Mouse (Mus musculus): ENCODE results near the gene Car10. TPM values are rescaled to one million over a fixed set of nuclear protein-coding genes. Genes with fewer than 3 reads are reported as not detected.

Car10 gene
- polyA plus RNA-seq, 1 experiment from 2014 or later = 0.12 TPM

- ATAC-seq (ENCODE audit: low FRiP score, low TSS enrichment) = no peak
- H3K4me3 ChIP-seq (ENCODE audit: low read length) = no peak overlapping the region
- H3K4me1 ChIP-seq (ENCODE audit: control insufficient read depth, insufficient read depth, low read length) = no peaks in the 10 kb centered on the region
- no peaks in the 10 kb centered on the region for H3K27me3 ChIP-seq (ENCODE audit: control insufficient read depth, insufficient read depth, low read length)
- no peak overlapping the region for H3K9ac ChIP-seq (ENCODE audit: low read depth, low read length)
- no peaks in the 10 kb centered on the region for H3K9me3 ChIP-seq (ENCODE audit: control insufficient read depth, low read length)
- H3K36me3 ChIP-seq (ENCODE audit: control insufficient read depth, insufficient read depth, low read length) = no peaks in the 10 kb centered on the region
- H3K27ac ChIP-seq (ENCODE audit: low read depth, low read length) = no peak overlapping the region
- no peak overlapping the region for H3K4me2 ChIP-seq (replicated peaks; ENCODE audit: low read depth, low read length)
Observed at GRCm38 (mm10) chr11:93614851-93615250, 517.0 kb downstream of the Car10 start.

- Histone ChIP-seq H3K4me3 (ENCODE audit: low read length) (no peak overlapping the region), H3K27ac (ENCODE audit: low read depth, low read length) (no peak overlapping the region), H3K36me3 (ENCODE audit: control insufficient read depth, insufficient read depth, low read length) (no peaks in the 10 kb centered on the region), H3K27me3 (ENCODE audit: control insufficient read depth, insufficient read depth, low read length) (no peaks in the 10 kb centered on the region), H3K4me1 (ENCODE audit: control insufficient read depth, insufficient read depth, low read length) (no peaks in the 10 kb centered on the region), H3K4me2 (replicated peaks; ENCODE audit: low read depth, low read length) (no peak overlapping the region), H3K9me3 (ENCODE audit: control insufficient read depth, low read length) (no peaks in the 10 kb centered on the region), H3K9ac (ENCODE audit: low read depth, low read length) (no peak overlapping the region)
- ATAC-seq (ENCODE audit: low FRiP score, low TSS enrichment) = no peak
- 87% methylated on average over 5 of the region's 5 CpGs for WGBS
Observed at GRCm38 (mm10) chr11:93623605-93624004, 525.8 kb downstream of the Car10 start.

- H3K27me3 ChIP-seq (ENCODE audit: control insufficient read depth, insufficient read depth, low read length) = no peaks in the 10 kb centered on the region
- H3K36me3 ChIP-seq (ENCODE audit: control insufficient read depth, insufficient read depth, low read length) = no peaks in the 10 kb centered on the region
- no peak overlapping the region for H3K4me3 ChIP-seq (ENCODE audit: low read length)
- no peak overlapping the region for H3K27ac ChIP-seq (ENCODE audit: low read depth, low read length)
- H3K4me2 ChIP-seq (replicated peaks; ENCODE audit: low read depth, low read length) = no peak overlapping the region
- H3K9ac ChIP-seq (ENCODE audit: low read depth, low read length) = no peak overlapping the region
- WGBS = 79% methylated on average over 3 of the region's 3 CpGs
- no peaks in the 10 kb centered on the region for H3K9me3 ChIP-seq (ENCODE audit: control insufficient read depth, low read length)
- no peaks in the 10 kb centered on the region for H3K4me1 ChIP-seq (ENCODE audit: control insufficient read depth, insufficient read depth, low read length)
- ATAC-seq (ENCODE audit: low FRiP score, low TSS enrichment) = no peak
Observed at GRCm38 (mm10) chr11:93639410-93639809, 541.6 kb downstream of the Car10 start.

GRCm38 (mm10) chr11:93640954-93641353 lies 543.1 kb downstream of the Car10 start:
- no peak for ATAC-seq (ENCODE audit: low FRiP score, low TSS enrichment)
- Histone ChIP-seq H3K4me2 (replicated peaks; ENCODE audit: low read depth, low read length) (no peak overlapping the region), H3K27me3 (ENCODE audit: control insufficient read depth, insufficient read depth, low read length) (no peaks in the 10 kb centered on the region), H3K27ac (ENCODE audit: low read depth, low read length) (no peak overlapping the region), H3K36me3 (ENCODE audit: control insufficient read depth, insufficient read depth, low read length) (no peaks in the 10 kb centered on the region), H3K9me3 (ENCODE audit: control insufficient read depth, low read length) (no peaks in the 10 kb centered on the region), H3K9ac (ENCODE audit: low read depth, low read length) (no peak overlapping the region), H3K4me1 (ENCODE audit: control insufficient read depth, insufficient read depth, low read length) (no peaks in the 10 kb centered on the region), H3K4me3 (ENCODE audit: low read length) (no peak overlapping the region)
- WGBS = 83% methylated on average over 5 of the region's 5 CpGs

- Histone ChIP-seq H3K9ac (ENCODE audit: low read depth, low read length) (no peak overlapping the region), H3K4me1 (ENCODE audit: control insufficient read depth, insufficient read depth, low read length) (no peaks in the 10 kb centered on the region), H3K4me2 (replicated peaks; ENCODE audit: low read depth, low read length) (no peak overlapping the region), H3K9me3 (ENCODE audit: control insufficient read depth, low read length) (no peaks in the 10 kb centered on the region), H3K27ac (ENCODE audit: low read depth, low read length) (no peak overlapping the region), H3K4me3 (ENCODE audit: low read length) (no peak overlapping the region), H3K27me3 (ENCODE audit: control insufficient read depth, insufficient read depth, low read length) (no peaks in the 10 kb centered on the region), H3K36me3 (ENCODE audit: control insufficient read depth, insufficient read depth, low read length) (no peaks in the 10 kb centered on the region)
- ATAC-seq (ENCODE audit: low FRiP score, low TSS enrichment) = no peak
- WGBS = 94% methylated on average over 1 of the region's 1 CpGs
Observed at GRCm38 (mm10) chr11:93642331-93642730, 544.5 kb downstream of the Car10 start.

GRCm38 (mm10) chr11:93643006-93643405 lies 545.2 kb downstream of the Car10 start:
- Histone ChIP-seq H3K9ac (ENCODE audit: low read depth, low read length) (no peak overlapping the region), H3K9me3 (ENCODE audit: control insufficient read depth, low read length) (no peaks in the 10 kb centered on the region), H3K4me2 (replicated peaks; ENCODE audit: low read depth, low read length) (no peak overlapping the region), H3K4me3 (ENCODE audit: low read length) (no peak overlapping the region), H3K27me3 (ENCODE audit: control insufficient read depth, insufficient read depth, low read length) (no peaks in the 10 kb centered on the region), H3K36me3 (ENCODE audit: control insufficient read depth, insufficient read depth, low read length) (no peaks in the 10 kb centered on the region), H3K4me1 (ENCODE audit: control insufficient read depth, insufficient read depth, low read length) (no peaks in the 10 kb centered on the region), H3K27ac (ENCODE audit: low read depth, low read length) (no peak overlapping the region)
- 88% methylated on average over 4 of the region's 4 CpGs for WGBS
- ATAC-seq (ENCODE audit: low FRiP score, low TSS enrichment) = no peak

- ATAC-seq (ENCODE audit: low FRiP score, low TSS enrichment) = no peak
- no peaks in the 10 kb centered on the region for H3K9me3 ChIP-seq (ENCODE audit: control insufficient read depth, low read length)
- no peaks in the 10 kb centered on the region for H3K27me3 ChIP-seq (ENCODE audit: control insufficient read depth, insufficient read depth, low read length)
- no peak overlapping the region for H3K9ac ChIP-seq (ENCODE audit: low read depth, low read length)
- WGBS = 95% methylated on average over 9 of the region's 9 CpGs
- H3K4me2 ChIP-seq (replicated peaks; ENCODE audit: low read depth, low read length) = no peak overlapping the region
- H3K27ac ChIP-seq (ENCODE audit: low read depth, low read length) = no peak overlapping the region
- no peaks in the 10 kb centered on the region for H3K36me3 ChIP-seq (ENCODE audit: control insufficient read depth, insufficient read depth, low read length)
- no peaks in the 10 kb centered on the region for H3K4me1 ChIP-seq (ENCODE audit: control insufficient read depth, insufficient read depth, low read length)
- H3K4me3 ChIP-seq (ENCODE audit: low read length) = no peak overlapping the region
Observed at GRCm38 (mm10) chr11:93643436-93643835, 545.6 kb downstream of the Car10 start.

GRCm38 (mm10) chr11:93646216-93646615 lies 548.4 kb downstream of the Car10 start:
- Histone ChIP-seq H3K27me3 (ENCODE audit: control insufficient read depth, insufficient read depth, low read length) (no peaks in the 10 kb centered on the region), H3K9ac (ENCODE audit: low read depth, low read length) (no peak overlapping the region), H3K4me2 (replicated peaks; ENCODE audit: low read depth, low read length) (no peak overlapping the region), H3K36me3 (ENCODE audit: control insufficient read depth, insufficient read depth, low read length) (no peaks in the 10 kb centered on the region), H3K4me3 (ENCODE audit: low read length) (no peak overlapping the region), H3K9me3 (ENCODE audit: control insufficient read depth, low read length) (no peaks in the 10 kb centered on the region), H3K27ac (ENCODE audit: low read depth, low read length) (no peak overlapping the region), H3K4me1 (ENCODE audit: control insufficient read depth, insufficient read depth, low read length) (no peaks in the 10 kb centered on the region)
- 88% methylated on average over 3 of the region's 3 CpGs for WGBS
- no peak for ATAC-seq (ENCODE audit: low FRiP score, low TSS enrichment)
